Mouse (Mus musculus) heart, postnatal 0 days (tissue): Measurements from ENCODE around the gene Casc3. TPM values are rescaled to one million over a fixed set of nuclear protein-coding genes. Genes with fewer than 3 reads are reported as not detected.

Experiments used
- ATAC-seq: fragments of 200-750 bp; cut with Nextera tagmentation; 2 replicates; pipeline ENCODE4 v1.8.0; 2017; ENCODE audit warnings: low read depth, moderate number of reproducible peaks, moderate library complexity; ENCODE audit not compliant: insufficient read depth
- DNase-seq: peaks from one replicate; pipeline ENCODE4 v3.0.0-alpha.2; 2016; ENCODE audit warnings: low spot score
- H3K27ac ChIP-seq: fragments of 300-500 bp; sonication (generic); 2 replicates; pipeline ENCODE4 v1.5.1; 2014; ENCODE audit warnings: low read depth, mild to moderate bottlenecking
- H3K27me3 ChIP-seq: fragments of 300-500 bp; sonication (generic); 2 replicates; pipeline ENCODE4 v1.6.1; 2014; ENCODE audit warnings: low read length, mixed read lengths; ENCODE audit not compliant: control insufficient read depth, insufficient read depth
- H3K36me3 ChIP-seq: fragments of 300-500 bp; sonication (generic); replicated peaks from 2 replicates; pipeline ENCODE4 v1.6.1; 2014; ENCODE audit warnings: low read length, mixed read lengths; ENCODE audit not compliant: control insufficient read depth, insufficient read depth
- H3K4me1 ChIP-seq: fragments of 300-500 bp; sonication (generic); 2 replicates; pipeline ENCODE4 v1.6.1; 2014; ENCODE audit warnings: antibody characterized with exemption; ENCODE audit not compliant: control insufficient read depth, insufficient read depth
- H3K4me2 ChIP-seq: fragments of 300-500 bp; sonication (generic); 2 replicates; pipeline ENCODE4 v1.6.1; 2014; ENCODE audit warnings: low read depth, mild to moderate bottlenecking, low read length, moderate library complexity
- H3K4me3 ChIP-seq: fragments of 300-500 bp; sonication (generic); 2 replicates; pipeline ENCODE4 v1.5.1; 2014; ENCODE audit warnings: low read depth, low read length
- H3K9ac ChIP-seq: fragments of 300-500 bp; sonication (generic); replicated peaks from 2 replicates; pipeline ENCODE4 v1.6.1; 2014; ENCODE audit warnings: low read depth, low read length, mixed read lengths
- H3K9me3 ChIP-seq: fragments of 300-500 bp; sonication (generic); replicated peaks from 2 replicates; pipeline ENCODE4 v1.6.1; 2016; ENCODE audit warnings: low read length; ENCODE audit not compliant: control insufficient read depth
- CTCF ChIP-seq: IDR thresholded peaks from 2 replicates; pipeline ENCODE4 v1.5.1; 2016; ENCODE audit warnings: antibody characterized with exemption, control low read depth, low read depth
- EP300 ChIP-seq: IDR thresholded peaks from 2 replicates; pipeline ENCODE4 v1.6.1; 2016; ENCODE audit warnings: antibody characterized with exemption, low read depth
- WGBS: fragments of 180-500 bp; shearing (Covaris S2); extraction: QIAGEN DNeasy Blood & Tissue Kit; methylation state at CpG from one replicate; pipeline ENCODE4 v1.1.7; 2014; 5-methylcytosine and 5-hydroxymethylcytosine counted together
- polyA plus RNA-seq: library from polyadenylated mRNA; unstranded; fragments of >200 nt; fragmentation: Nextera tagmentation; extraction: Ambion mirVana; gene quantifications from 2 replicates; pipeline ENCODE4 v1.2.1, GENCODE M21; 2015
- total RNA-seq: library from RNA; depleted of rRNA; stranded (reverse); fragments of >200 nt; gene quantifications from 2 replicates; pipeline ENCODE4 v1.2.3, GENCODE M21; 2014; ENCODE audit warnings: low replicate concordance; rRNA removed

Gene Casc3
- total and polyA plus RNA-seq, 2 experiments from 2014 or later: 6.8 to 11.9 TPM

DNA sequence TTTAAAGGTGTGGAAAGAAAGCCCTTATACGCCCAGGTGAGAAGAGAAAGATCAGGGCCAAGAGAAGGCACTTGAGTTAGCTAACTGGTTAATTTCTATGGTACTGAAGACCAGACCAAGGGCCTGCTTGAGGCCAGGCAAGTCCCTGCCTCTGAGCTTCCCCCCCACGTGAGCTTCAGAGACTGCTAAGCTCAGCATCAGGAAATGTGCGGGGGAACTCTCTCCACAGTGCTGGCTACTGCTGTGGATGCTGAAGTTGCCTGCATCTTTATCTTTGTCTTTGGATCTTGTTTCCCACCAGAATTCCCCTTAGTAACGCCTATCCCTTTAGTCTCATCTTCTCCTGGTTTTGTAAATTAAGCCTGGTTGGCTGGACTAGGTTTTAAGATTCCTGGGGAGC lies 66.7 kb downstream of the Casc3 start:
- Histone ChIP-seq H3K9ac (no peak overlapping the region), H3K36me3 (peaks cover 31% of the 10 kb centered on the region), H3K4me3 (no peak overlapping the region), H3K27me3 (no peaks in the 10 kb centered on the region), H3K9me3 (no peaks in the 10 kb centered on the region), H3K4me2 (no peak overlapping the region), H3K4me1 (peaks cover 17% of the 10 kb centered on the region), H3K27ac (peak overlapping the region; percentile 75)
- WGBS: 54% methylated on average over 4 of the region's 4 CpGs
- DNase-seq (no peak), ATAC-seq (no peak)
- TF ChIP-seq CTCF (no peak), EP300 (no peak)

DNA sequence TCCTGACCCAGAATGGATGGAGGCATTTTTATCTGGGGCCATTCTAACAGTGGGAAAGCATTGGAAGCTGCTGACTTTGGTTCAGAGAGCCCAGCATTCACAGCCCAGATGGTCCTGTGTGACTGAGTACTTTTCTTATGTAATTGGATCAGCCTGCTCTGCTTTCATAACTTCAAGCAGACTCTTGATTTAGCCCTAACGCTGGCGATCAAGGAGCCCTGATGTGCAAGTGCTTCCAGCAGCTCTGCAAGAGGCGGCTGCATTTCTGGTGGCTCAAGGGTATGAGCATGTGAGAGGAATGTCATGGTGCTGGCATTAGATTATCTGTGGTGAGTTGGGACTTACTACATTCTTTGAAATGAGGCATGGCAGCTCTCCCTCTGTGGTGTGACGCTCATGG lies 67.3 kb downstream of the Casc3 start:
- Histone ChIP-seq H3K9me3 (no peaks in the 10 kb centered on the region), H3K27me3 (no peaks in the 10 kb centered on the region), H3K27ac (peak overlapping the region; percentile 75), H3K36me3 (peaks cover 28% of the 10 kb centered on the region), H3K4me1 (peaks cover 17% of the 10 kb centered on the region), H3K9ac (no peak overlapping the region), H3K4me2 (no peak overlapping the region), H3K4me3 (no peak overlapping the region)
- 36% methylated on average over 4 of the region's 4 CpGs for WGBS
- TF ChIP-seq EP300 (no peak), CTCF (no peak)
- ATAC-seq: peak; percentile 67
- peak; percentile 60 for DNase-seq

DNA sequence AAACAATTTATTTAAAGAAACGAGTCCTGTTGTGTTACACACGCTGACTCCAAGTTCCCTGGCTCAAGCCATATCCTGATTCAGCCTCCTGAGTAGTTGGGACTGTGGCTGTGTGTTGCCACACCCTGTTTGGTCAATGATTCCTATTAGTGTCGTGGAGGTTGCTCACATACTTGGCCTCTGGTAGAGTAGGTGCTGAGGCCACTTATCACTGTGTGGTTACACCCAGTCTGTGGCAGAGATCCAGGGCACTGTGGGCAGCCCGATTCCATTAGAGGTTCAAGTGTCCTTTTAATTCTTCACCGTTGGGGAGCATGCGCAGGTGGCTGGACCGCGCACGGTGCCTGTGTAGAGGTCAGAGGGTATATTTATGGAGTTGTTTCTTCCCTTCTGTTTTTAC lies 69.2 kb downstream of the Casc3 start:
- ATAC-seq (peak; percentile 73), DNase-seq (peak; percentile 47)
- no peak overlapping the region for H3K4me3 ChIP-seq
- peak overlapping the region; percentile 49 for H3K27ac ChIP-seq
- no peaks in the 10 kb centered on the region for H3K27me3 ChIP-seq
- no peak for TF ChIP-seq EP300
- TF ChIP-seq CTCF: no peak
- no peak overlapping the region for H3K4me2 ChIP-seq
- 47% methylated on average over 9 of the region's 9 CpGs for WGBS
- H3K9me3 ChIP-seq: no peaks in the 10 kb centered on the region
- peaks cover 17% of the 10 kb centered on the region for H3K4me1 ChIP-seq
- H3K36me3 ChIP-seq: peaks cover 10% of the 10 kb centered on the region; the same call in 1 of the 2 replicates
- H3K9ac ChIP-seq: no peak overlapping the region

DNA sequence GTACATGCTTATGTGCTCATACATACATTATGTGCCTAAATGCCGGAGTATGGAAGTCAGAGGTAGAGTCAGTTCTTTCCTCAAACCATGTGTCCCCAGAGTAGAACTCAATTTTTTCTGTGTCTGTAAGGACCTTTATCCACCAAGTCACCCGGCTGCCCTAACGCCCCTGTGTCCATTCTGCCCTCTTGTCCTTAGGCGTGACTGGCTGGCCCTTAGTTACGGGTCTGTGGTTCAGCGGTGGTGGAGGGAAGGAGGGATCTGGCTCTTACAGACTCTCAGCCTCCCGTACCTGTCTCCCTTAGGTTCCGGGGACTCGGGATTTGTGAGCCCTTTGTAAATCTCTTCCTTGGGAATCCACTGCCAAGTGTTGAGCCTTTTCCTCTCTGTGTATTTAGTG lies 72.3 kb downstream of the Casc3 start:
- no peak overlapping the region for H3K4me2 ChIP-seq
- TF ChIP-seq EP300 (no peak), CTCF (no peak)
- no peaks in the 10 kb centered on the region for H3K9me3 ChIP-seq
- no peaks in the 10 kb centered on the region for H3K27me3 ChIP-seq
- 87% methylated on average over 9 of the region's 9 CpGs for WGBS
- ATAC-seq (no peak), DNase-seq (no peak)
- H3K4me1 ChIP-seq: peaks cover under 1% of the 10 kb centered on the region; the same call in 1 of the 2 replicates
- no peak overlapping the region for H3K4me3 ChIP-seq
- 0 out of 2 replicates have a peak, but pooled peaks cover 4% of the 10 kb centered on the region for H3K36me3 ChIP-seq
- H3K27ac ChIP-seq: no peak overlapping the region
- no peak overlapping the region for H3K9ac ChIP-seq

Other genes with a start within 250 kb of the Casc3 start
- 36.1 and 44.8 TPM in 2 replicates for gene Ormdl3, start 217.5 kb upstream of the Casc3 start, total RNA-seq
- 49.4 and 50.2 TPM in 2 replicates for gene Ormdl3, start 217.5 kb upstream of the Casc3 start, polyA plus RNA-seq
- gene Lrrc3c, start 206.6 kb upstream of the Casc3 start, total RNA-seq: not detected in 2 replicates
- not detected in 2 replicates for gene Lrrc3c, start 206.6 kb upstream of the Casc3 start, polyA plus RNA-seq
- gene Gm12355, start 179.2 kb upstream of the Casc3 start, total RNA-seq: 0.15 and 0.19 TPM in 2 replicates
- 0.23 and 0.26 TPM in 2 replicates for gene Gm12355, start 179.2 kb upstream of the Casc3 start, polyA plus RNA-seq
- gene Gsdma3, start 178.5 kb upstream of the Casc3 start, total RNA-seq: not detected in 2 replicates
- not detected in 2 replicates for gene Gsdma3, start 178.5 kb upstream of the Casc3 start, polyA plus RNA-seq
- not detected in 2 replicates for gene Gsdma2, start 158.1 kb upstream of the Casc3 start, total RNA-seq
- gene Gsdma2, start 158.1 kb upstream of the Casc3 start, polyA plus RNA-seq: not detected in 2 replicates
- not detected in 2 replicates for gene Gsdma, start 140.6 kb upstream of the Casc3 start, total RNA-seq
- not detected in 2 replicates for gene Gsdma, start 140.6 kb upstream of the Casc3 start, polyA plus RNA-seq
- gene Psmd3, start 122.4 kb upstream of the Casc3 start, total RNA-seq: 96.4 and 130 TPM in 2 replicates
- 134 and 147 TPM in 2 replicates for gene Psmd3, start 122.4 kb upstream of the Casc3 start, polyA plus RNA-seq
- 0.23 TPM in 1 of 2 replicates, not detected in the other for gene Csf3, start 103.6 kb upstream of the Casc3 start, total RNA-seq
- gene Csf3, start 103.6 kb upstream of the Casc3 start, polyA plus RNA-seq: not detected in 2 replicates
- 39.9 and 48.0 TPM in 2 replicates for gene Med24, start 75.5 kb upstream of the Casc3 start, total RNA-seq
- gene Med24, start 75.5 kb upstream of the Casc3 start, polyA plus RNA-seq: 21.9 and 23.3 TPM in 2 replicates
- gene Thra, start 64.3 kb upstream of the Casc3 start, total RNA-seq: 188 and 234 TPM in 2 replicates
- gene Thra, start 64.3 kb upstream of the Casc3 start, polyA plus RNA-seq: 40.8 and 44.0 TPM in 2 replicates
- gene Nr1d1, start 29.6 kb upstream of the Casc3 start, total RNA-seq: 21.0 and 24.3 TPM in 2 replicates
- gene Nr1d1, start 29.6 kb upstream of the Casc3 start, polyA plus RNA-seq: 10.2 and 10.7 TPM in 2 replicates
- gene Msl1, start 9.4 kb upstream of the Casc3 start, total RNA-seq: 47.4 and 54.6 TPM in 2 replicates
- 11.3 and 12.6 TPM in 2 replicates for gene Msl1, start 9.4 kb upstream of the Casc3 start, polyA plus RNA-seq
- gene Rapgefl1, start 31.9 kb downstream of the Casc3 start, total RNA-seq: 0.77 and 0.80 TPM in 2 replicates
- 0.41 and 0.55 TPM in 2 replicates for gene Rapgefl1, start 31.9 kb downstream of the Casc3 start, polyA plus RNA-seq
- 3.4 and 6.2 TPM in 2 replicates for gene Wipf2, start 58.7 kb downstream of the Casc3 start, total RNA-seq
- gene Wipf2, start 58.7 kb downstream of the Casc3 start, polyA plus RNA-seq: 1.5 and 1.8 TPM in 2 replicates
- 1.4 and 2.2 TPM in 2 replicates for gene Cdc6, start 102.9 kb downstream of the Casc3 start, total RNA-seq
- gene Cdc6, start 102.9 kb downstream of the Casc3 start, polyA plus RNA-seq: 4.2 and 4.5 TPM in 2 replicates
- 24.0 and 36.2 TPM in 2 replicates for gene Rara, start 122.9 kb downstream of the Casc3 start, total RNA-seq
- gene Rara, start 122.9 kb downstream of the Casc3 start, polyA plus RNA-seq: 14.7 and 15.8 TPM in 2 replicates
- 4.2 and 14.7 TPM in 2 replicates for gene Gjd3, start 178.1 kb downstream of the Casc3 start, total RNA-seq
- gene Gjd3, start 178.1 kb downstream of the Casc3 start, polyA plus RNA-seq: 5.8 and 6.3 TPM in 2 replicates
- gene Top2a, start 219.3 kb downstream of the Casc3 start, total RNA-seq: 52.9 and 91.1 TPM in 2 replicates
- gene Top2a, start 219.3 kb downstream of the Casc3 start, polyA plus RNA-seq: 38.2 and 38.9 TPM in 2 replicates
- gene Igfbp4, start 236.3 kb downstream of the Casc3 start, total RNA-seq: 221 and 277 TPM in 2 replicates
- gene Igfbp4, start 236.3 kb downstream of the Casc3 start, polyA plus RNA-seq: 186 and 201 TPM in 2 replicates